Mouse (Mus musculus) neural tube, embryonic 11.5 days (tissue): ENCODE measurements at regions not wholly inside any gene's neighbourhood (a gene's known extent, or its start where the extent isn't known, plus 50 kb on each side); places are given as distances from the start of the nearest gene placed in this dataset.

ENCODE experiments used
- ATAC-seq: fragments of 200-750 bp; cut with Nextera tagmentation; 2 replicates; pipeline ENCODE4 v1.8.0; 2017; ENCODE audit warnings: moderate number of reproducible peaks, mild to moderate bottlenecking, moderate TSS enrichment, moderate library complexity; ENCODE audit not compliant: insufficient read depth, low FRiP score, low TSS enrichment
- DNase-seq: peaks from one replicate; pipeline ENCODE4 v3.0.0-alpha.2; 2015; ENCODE audit warnings: low spot score
- H3K27ac ChIP-seq: fragments of 300-500 bp; sonication (generic); 2 replicates; pipeline ENCODE4 v1.5.1; 2014; ENCODE audit warnings: low read depth, mild to moderate bottlenecking, low read length
- H3K27me3 ChIP-seq: fragments of 300-500 bp; sonication (generic); 2 replicates; pipeline ENCODE4 v1.6.1; 2014; ENCODE audit warnings: mild to moderate bottlenecking, low read length, mixed read lengths; ENCODE audit not compliant: control insufficient read depth, insufficient read depth
- H3K36me3 ChIP-seq: fragments of 300-500 bp; sonication (generic); 2 replicates; pipeline ENCODE4 v1.6.1; 2014; ENCODE audit warnings: mild to moderate bottlenecking, low read length, moderate library complexity, mixed read lengths; ENCODE audit not compliant: control insufficient read depth, insufficient read depth
- H3K4me1 ChIP-seq: fragments of 300-500 bp; sonication (generic); 2 replicates; pipeline ENCODE4 v1.6.1; 2014; ENCODE audit warnings: low read length, mixed read lengths; ENCODE audit not compliant: control insufficient read depth, insufficient read depth
- H3K4me2 ChIP-seq: fragments of 300-500 bp; sonication (generic); 2 replicates; pipeline ENCODE4 v1.6.1; 2014; ENCODE audit warnings: low read depth, mild to moderate bottlenecking, moderate library complexity
- H3K4me3 ChIP-seq: fragments of 300-500 bp; sonication (generic); 2 replicates; pipeline ENCODE4 v1.5.1; 2014; ENCODE audit warnings: low read depth, low read length
- H3K9ac ChIP-seq: fragments of 300-500 bp; sonication (generic); 2 replicates; pipeline ENCODE4 v1.6.1; 2014; ENCODE audit warnings: mild to moderate bottlenecking, low read length
- H3K9me3 ChIP-seq: fragments of 300-500 bp; sonication (generic); 2 replicates; pipeline ENCODE4 v1.6.1; 2016; ENCODE audit warnings: low read length; ENCODE audit not compliant: control insufficient read depth
- WGBS: fragments of 180-500 bp; shearing (Covaris S2); extraction: QIAGEN DNeasy Blood & Tissue Kit; methylation state at CpG from one replicate; pipeline ENCODE4 v1.1.7; 2014; 5-methylcytosine and 5-hydroxymethylcytosine counted together

DNA sequence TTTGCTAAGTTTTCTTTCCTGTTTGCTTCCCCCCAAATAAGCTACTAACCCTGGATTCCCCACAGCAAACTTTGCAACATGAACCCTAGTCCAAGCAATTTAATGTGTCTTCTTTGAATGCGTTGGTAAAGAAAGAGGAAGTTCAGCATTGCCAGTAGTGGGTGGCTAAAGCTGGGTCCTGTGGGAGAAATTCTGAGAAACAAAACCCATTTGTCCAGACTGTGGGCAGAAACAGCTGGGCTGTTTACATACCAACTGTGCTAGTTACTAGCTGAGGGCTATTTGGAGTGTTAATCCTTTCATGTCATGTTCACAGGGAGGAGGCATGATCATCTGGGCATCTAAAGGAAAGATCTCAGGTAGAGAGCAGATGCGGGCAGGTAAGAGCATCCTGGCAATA lies 51.8 kb upstream of the 1190002N15Rik start:
- Histone ChIP-seq H3K27me3 (no peaks in the 10 kb centered on the region), H3K9me3 (no peaks in the 10 kb centered on the region), H3K4me1 (no peaks in the 10 kb centered on the region), H3K36me3 (no peaks in the 10 kb centered on the region), H3K4me2 (no peak overlapping the region), H3K4me3 (no peak overlapping the region), H3K27ac (no peak overlapping the region), H3K9ac (no peak overlapping the region)
- DNase-seq, result no peak
- ATAC-seq, result no peak
- 84% methylated on average over 2 of the region's 2 CpGs for WGBS

- ATAC-seq, result no peak
- 88% methylated on average over 2 of the region's 2 CpGs for WGBS
- H3K27ac ChIP-seq, result no peak overlapping the region
Observed at GRCm38 (mm10) chr9:94604993-94605392, 64.7 kb upstream of the Slc9a9 start.

DNA sequence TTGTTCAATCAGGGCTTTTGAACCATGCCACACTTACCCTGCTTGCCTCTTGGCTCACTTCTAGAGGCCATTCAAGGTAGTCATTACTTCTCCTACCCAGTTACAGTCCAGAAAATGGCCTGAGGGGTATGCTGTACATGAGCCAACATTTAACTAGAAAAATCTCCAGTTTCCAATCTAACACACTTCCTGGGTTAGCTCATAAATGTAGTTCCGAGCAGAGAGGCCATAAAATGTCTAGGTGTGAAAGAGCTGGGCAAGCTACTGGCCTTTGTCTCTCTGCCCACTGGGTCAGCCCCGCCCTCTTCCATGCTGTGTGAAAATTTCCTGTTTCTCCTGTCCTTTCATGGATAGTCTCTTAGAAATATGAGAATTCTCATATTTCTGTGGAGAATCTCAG lies 63.3 kb upstream of the Slc9a9 start:
- 53% methylated on average over 2 of the region's 2 CpGs for WGBS

More at GRCm38 (mm10) chr9:94604993-94605392, 64.7 kb upstream of the Slc9a9 start:
- H3K36me3 ChIP-seq, result no peaks in the 10 kb centered on the region
- no peaks in the 10 kb centered on the region for H3K27me3 ChIP-seq
- H3K4me1 ChIP-seq, result no peaks in the 10 kb centered on the region
- H3K4me2 ChIP-seq, result no peak overlapping the region
- H3K9ac ChIP-seq, result no peak overlapping the region
- no peak for DNase-seq
- no peaks in the 10 kb centered on the region for H3K9me3 ChIP-seq
- no peak overlapping the region for H3K4me3 ChIP-seq

GRCm38 (mm10) chr9:94607011-94607749 lies 62.5 kb upstream of the Slc9a9 start:
- WGBS, result 82% methylated on average over 13 of the region's 13 CpGs
- H3K9me3 ChIP-seq, result no peaks in the 10 kb centered on the region
- H3K4me3 ChIP-seq, result no peak overlapping the region
- DNase-seq (no peak), ATAC-seq (no peak)
- H3K4me2 ChIP-seq, result no peak overlapping the region
- no peak overlapping the region for H3K27ac ChIP-seq
- H3K27me3 ChIP-seq, result no peaks in the 10 kb centered on the region
- no peak overlapping the region for H3K9ac ChIP-seq
- H3K36me3 ChIP-seq, result no peaks in the 10 kb centered on the region
- no peaks in the 10 kb centered on the region for H3K4me1 ChIP-seq

More for the DNA sequence above, 63.3 kb upstream of the Slc9a9 start:
- Histone ChIP-seq H3K4me1 (no peaks in the 10 kb centered on the region), H3K27me3 (no peaks in the 10 kb centered on the region), H3K4me3 (no peak overlapping the region), H3K4me2 (no peak overlapping the region), H3K9me3 (no peaks in the 10 kb centered on the region), H3K9ac (no peak overlapping the region), H3K36me3 (no peaks in the 10 kb centered on the region), H3K27ac (no peak overlapping the region)
- ATAC-seq, result no peak
- no peak for DNase-seq

- H3K4me1 ChIP-seq, result no peaks in the 10 kb centered on the region
- no peak for DNase-seq
- H3K4me3 ChIP-seq, result no peak overlapping the region
- no peak overlapping the region for H3K9ac ChIP-seq
- H3K27ac ChIP-seq, result no peak overlapping the region
- no peaks in the 10 kb centered on the region for H3K36me3 ChIP-seq
- 63% methylated on average over 2 of the region's 2 CpGs for WGBS
- H3K27me3 ChIP-seq, result no peaks in the 10 kb centered on the region
- no peak overlapping the region for H3K4me2 ChIP-seq
- H3K9me3 ChIP-seq, result no peaks in the 10 kb centered on the region
- no peak for ATAC-seq
Observed at GRCm38 (mm10) chr9:94607750-94608106, 62.0 kb upstream of the Slc9a9 start.

GRCm38 (mm10) chr9:94610101-94610500 lies 59.6 kb upstream of the Slc9a9 start:
- H3K4me1 ChIP-seq, result no peaks in the 10 kb centered on the region
- 81% methylated on average over 3 of the region's 3 CpGs for WGBS
- H3K27ac ChIP-seq, result no peak overlapping the region
- H3K4me3 ChIP-seq, result no peak overlapping the region
- no peak overlapping the region for H3K9ac ChIP-seq
- H3K27me3 ChIP-seq, result no peaks in the 10 kb centered on the region
- no peak overlapping the region for H3K4me2 ChIP-seq
- ATAC-seq (no peak), DNase-seq (no peak)
- no peaks in the 10 kb centered on the region for H3K36me3 ChIP-seq
- H3K9me3 ChIP-seq, result no peaks in the 10 kb centered on the region

DNA sequence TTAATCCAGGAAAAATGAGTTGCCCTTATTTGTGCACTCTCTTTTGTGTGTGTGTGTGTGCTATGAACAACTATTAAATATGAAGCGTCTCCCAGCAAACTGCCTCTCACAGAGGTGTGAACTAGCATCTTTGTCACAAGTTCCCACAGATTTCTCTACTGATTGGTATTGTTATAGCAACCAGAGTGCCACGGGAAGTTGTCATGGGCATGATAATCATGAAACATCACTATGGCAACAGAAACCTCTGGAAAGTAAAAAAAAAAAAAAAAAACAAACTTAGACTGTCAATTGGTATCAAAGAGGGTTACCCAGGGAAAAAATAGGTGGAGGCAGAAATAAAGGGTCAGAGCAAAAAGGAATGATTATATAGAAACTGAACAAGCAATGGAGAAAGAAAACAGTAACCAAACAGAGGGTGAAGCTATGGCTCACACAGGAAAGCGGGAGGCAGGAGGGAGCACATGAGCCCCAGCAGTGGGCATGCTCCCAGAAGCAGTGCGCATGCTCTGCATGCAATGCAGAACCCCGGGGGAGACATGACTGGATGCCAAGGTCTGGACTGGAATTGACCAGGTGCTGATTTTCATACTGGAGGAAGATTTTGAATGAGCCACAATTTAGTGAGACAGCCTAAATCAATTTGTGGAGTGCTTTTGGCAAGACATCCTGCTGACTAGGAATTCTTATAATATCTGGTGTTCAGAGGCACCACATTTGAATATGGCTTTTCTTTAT lies 58.9 kb upstream of the Slc9a9 start:
- 62% methylated on average over 5 of the region's 5 CpGs for WGBS
- DNase-seq, result peak; percentile 36
- Histone ChIP-seq H3K36me3 (no peaks in the 10 kb centered on the region), H3K9ac (no peak overlapping the region), H3K4me1 (no peaks in the 10 kb centered on the region), H3K27me3 (no peaks in the 10 kb centered on the region), H3K27ac (no peak overlapping the region), H3K4me3 (no peak overlapping the region), H3K9me3 (no peaks in the 10 kb centered on the region), H3K4me2 (no peak overlapping the region)
- no peak for ATAC-seq

- WGBS, result 59% methylated on average over 6 of the region's 6 CpGs
- Histone ChIP-seq H3K4me2 (no peak overlapping the region), H3K4me3 (no peak overlapping the region), H3K27me3 (no peaks in the 10 kb centered on the region), H3K27ac (no peak overlapping the region), H3K9ac (no peak overlapping the region), H3K4me1 (no peaks in the 10 kb centered on the region), H3K36me3 (no peaks in the 10 kb centered on the region), H3K9me3 (no peaks in the 10 kb centered on the region)
- ATAC-seq (peak; percentile 62; the same call in 1 of the 2 replicates), DNase-seq (peak; percentile 32)
Observed at GRCm38 (mm10) chr9:94613891-94614671, 55.6 kb upstream of the Slc9a9 start.
